Mouse (Mus musculus) hindbrain, embryonic 11.5 days (tissue): ENCODE data around the gene Col8a2. TPM values are rescaled to one million over a fixed set of nuclear protein-coding genes. Genes with fewer than 3 reads are reported as not detected.

Experiments used
- ATAC-seq: fragments of 200-750 bp; cut with Nextera tagmentation; 2 replicates; pipeline ENCODE4 v1.8.0; 2017; ENCODE audit warnings: mild to moderate bottlenecking, moderate TSS enrichment, moderate library complexity; ENCODE audit not compliant: low FRiP score
- DNase-seq: peaks from one replicate; pipeline ENCODE4 v3.0.0-alpha.2; 2015; ENCODE audit warnings: low spot score
- H3K27ac ChIP-seq: fragments of 300-500 bp; sonication (generic); 2 replicates; pipeline ENCODE4 v1.5.1; 2014; ENCODE audit warnings: mild to moderate bottlenecking, low read depth, low read length
- H3K27me3 ChIP-seq: fragments of 300-500 bp; sonication (generic); 2 replicates; pipeline ENCODE4 v1.6.1; 2014; ENCODE audit warnings: mild to moderate bottlenecking, low read length, moderate library complexity, mixed read lengths; ENCODE audit not compliant: control insufficient read depth, insufficient read depth
- H3K36me3 ChIP-seq: fragments of 300-500 bp; sonication (generic); 2 replicates; pipeline ENCODE4 v1.6.1; 2014; ENCODE audit warnings: mild to moderate bottlenecking, low read length, moderate library complexity, mixed read lengths; ENCODE audit not compliant: control insufficient read depth, insufficient read depth
- H3K4me1 ChIP-seq: fragments of 300-500 bp; sonication (generic); replicated peaks from 2 replicates; pipeline ENCODE4 v1.6.1; 2014; ENCODE audit warnings: low read length, mixed read lengths; ENCODE audit not compliant: control insufficient read depth, insufficient read depth
- H3K4me2 ChIP-seq: fragments of 300-500 bp; sonication (generic); replicated peaks from 2 replicates; pipeline ENCODE4 v1.6.1; 2014; ENCODE audit warnings: mild to moderate bottlenecking, low read depth, low read length
- H3K4me3 ChIP-seq: fragments of 300-500 bp; sonication (generic); 2 replicates; pipeline ENCODE4 v1.5.1; 2014; ENCODE audit warnings: low read depth, low read length
- H3K9ac ChIP-seq: fragments of 300-500 bp; sonication (generic); 2 replicates; pipeline ENCODE4 v1.6.1; 2014; ENCODE audit warnings: low read depth, low read length
- H3K9me3 ChIP-seq: fragments of 300-500 bp; sonication (generic); 2 replicates; pipeline ENCODE4 v1.6.1; 2016; ENCODE audit warnings: low read length; ENCODE audit not compliant: control insufficient read depth
- WGBS: fragments of 180-500 bp; shearing (Covaris S2); extraction: QIAGEN DNeasy Blood & Tissue Kit; methylation state at CpG from one replicate; pipeline ENCODE4 v1.1.7; 2014; 5-methylcytosine and 5-hydroxymethylcytosine counted together
- polyA plus RNA-seq: library from polyadenylated mRNA; unstranded; fragments of >200 nt; fragmentation: Nextera tagmentation; extraction: Ambion mirVana; gene quantifications from 2 replicates; pipeline ENCODE4 v1.2.1, GENCODE M21; 2014

Col8a2 gene
- polyA plus RNA-seq, 1 experiment from 2014 or later, result 17.4 TPM

- no peak overlapping the region for H3K9ac ChIP-seq
- no peak overlapping the region for H3K4me2 ChIP-seq
- no peak for DNase-seq
- H3K27me3 ChIP-seq, result no peaks in the 10 kb centered on the region
- WGBS, result 95% methylated on average over 4 of the region's 4 CpGs
- H3K4me1 ChIP-seq, result no peaks in the 10 kb centered on the region
- H3K27ac ChIP-seq, result no peak overlapping the region
- H3K36me3 ChIP-seq, result no peaks in the 10 kb centered on the region
- H3K9me3 ChIP-seq, result no peaks in the 10 kb centered on the region
- no peak for ATAC-seq
- no peak overlapping the region for H3K4me3 ChIP-seq
Observed at GRCm38 (mm10) chr4:126275081-126275480, 11.5 kb upstream of the Col8a2 start.

- no peak overlapping the region for H3K4me3 ChIP-seq
- no peak for ATAC-seq
- H3K9me3 ChIP-seq, result no peaks in the 10 kb centered on the region
- no peak overlapping the region for H3K4me2 ChIP-seq
- WGBS, result 90% methylated on average over 13 of the region's 13 CpGs
- no peak for DNase-seq
- no peaks in the 10 kb centered on the region for H3K27me3 ChIP-seq
- H3K36me3 ChIP-seq, result no peaks in the 10 kb centered on the region
- H3K27ac ChIP-seq, result no peak overlapping the region
- no peak overlapping the region for H3K9ac ChIP-seq
- H3K4me1 ChIP-seq, result no peaks in the 10 kb centered on the region
Observed at GRCm38 (mm10) chr4:126275681-126276131, 10.9 kb upstream of the Col8a2 start.

DNA sequence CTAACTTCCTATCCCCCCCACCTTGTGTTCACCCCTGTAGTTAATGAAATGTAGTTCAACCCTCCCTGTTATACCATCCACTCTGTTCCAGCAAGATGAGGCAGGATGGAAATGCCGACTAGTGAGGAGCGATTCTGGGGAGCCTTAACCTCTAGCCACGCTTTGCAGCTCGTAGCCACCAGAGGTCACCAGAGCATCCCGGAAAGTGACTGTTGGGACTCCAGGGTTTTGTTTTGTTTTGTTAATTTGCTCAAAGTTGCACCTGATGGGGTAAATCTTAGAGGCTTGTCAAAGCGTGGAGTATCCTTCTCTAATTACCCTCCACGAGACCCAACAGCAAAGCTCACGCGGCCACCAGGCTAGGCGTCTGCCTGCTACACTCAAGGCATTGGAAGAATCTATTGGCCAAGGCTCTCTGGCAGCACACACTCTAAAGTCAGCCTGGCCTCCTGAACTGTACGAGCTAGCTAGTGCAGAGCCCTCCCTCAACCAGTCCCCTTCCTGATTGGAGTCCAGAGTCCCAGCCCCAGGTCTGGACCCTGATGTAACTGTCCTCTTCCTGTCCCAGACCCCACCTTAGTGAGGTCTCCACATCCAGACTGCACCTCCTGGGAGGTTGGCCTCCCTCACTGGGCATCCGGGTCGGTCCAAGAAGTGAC lies 8.6 kb upstream of the Col8a2 start:
- Histone ChIP-seq H3K27ac (no peak overlapping the region), H3K4me1 (no peaks in the 10 kb centered on the region), H3K27me3 (no peaks in the 10 kb centered on the region), H3K4me2 (no peak overlapping the region), H3K9me3 (no peaks in the 10 kb centered on the region), H3K36me3 (no peaks in the 10 kb centered on the region), H3K9ac (no peak overlapping the region), H3K4me3 (no peak overlapping the region)
- WGBS, result 7% methylated on average over 13 of the region's 13 CpGs
- ATAC-seq (no peak), DNase-seq (peak; percentile 75)

GRCm38 (mm10) chr4:126278565-126278915 lies 8.1 kb upstream of the Col8a2 start:
- WGBS, result 23% methylated on average over 9 of the region's 9 CpGs
- ATAC-seq (no peak), DNase-seq (peak; percentile 33)
- H3K36me3 ChIP-seq, result no peaks in the 10 kb centered on the region
- H3K4me3 ChIP-seq, result no peak overlapping the region
- H3K9ac ChIP-seq, result no peak overlapping the region
- no peaks in the 10 kb centered on the region for H3K4me1 ChIP-seq
- H3K9me3 ChIP-seq, result no peaks in the 10 kb centered on the region
- H3K4me2 ChIP-seq, result no peak overlapping the region
- no peak overlapping the region for H3K27ac ChIP-seq
- H3K27me3 ChIP-seq, result no peaks in the 10 kb centered on the region

DNA sequence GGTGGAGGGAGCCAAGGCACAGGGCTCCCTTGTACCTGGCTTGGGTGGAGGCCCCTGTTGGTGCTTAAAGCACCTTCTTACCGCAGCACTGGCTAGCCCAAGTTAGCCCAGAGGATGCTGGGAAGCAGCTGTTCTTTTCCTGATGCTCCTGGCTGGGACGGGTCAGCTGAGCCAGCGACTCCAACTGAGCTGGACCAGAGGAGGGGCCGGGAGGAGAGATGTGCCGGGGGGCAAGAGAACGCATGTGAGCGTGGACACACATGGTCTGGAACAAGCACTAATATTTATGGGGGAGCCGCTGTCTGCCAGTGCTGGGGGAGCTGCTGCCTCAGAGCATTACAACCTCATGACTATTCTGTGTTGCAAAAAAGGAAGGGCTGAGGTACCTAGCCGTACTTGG lies 7.6 kb upstream of the Col8a2 start:
- H3K4me2 ChIP-seq, result no peak overlapping the region
- no peaks in the 10 kb centered on the region for H3K36me3 ChIP-seq
- no peak overlapping the region for H3K27ac ChIP-seq
- H3K4me3 ChIP-seq, result no peak overlapping the region
- H3K9me3 ChIP-seq, result no peaks in the 10 kb centered on the region
- H3K27me3 ChIP-seq, result no peaks in the 10 kb centered on the region
- no peak overlapping the region for H3K9ac ChIP-seq
- DNase-seq (no peak), ATAC-seq (no peak)
- WGBS, result 54% methylated on average over 9 of the region's 9 CpGs
- no peaks in the 10 kb centered on the region for H3K4me1 ChIP-seq

DNA sequence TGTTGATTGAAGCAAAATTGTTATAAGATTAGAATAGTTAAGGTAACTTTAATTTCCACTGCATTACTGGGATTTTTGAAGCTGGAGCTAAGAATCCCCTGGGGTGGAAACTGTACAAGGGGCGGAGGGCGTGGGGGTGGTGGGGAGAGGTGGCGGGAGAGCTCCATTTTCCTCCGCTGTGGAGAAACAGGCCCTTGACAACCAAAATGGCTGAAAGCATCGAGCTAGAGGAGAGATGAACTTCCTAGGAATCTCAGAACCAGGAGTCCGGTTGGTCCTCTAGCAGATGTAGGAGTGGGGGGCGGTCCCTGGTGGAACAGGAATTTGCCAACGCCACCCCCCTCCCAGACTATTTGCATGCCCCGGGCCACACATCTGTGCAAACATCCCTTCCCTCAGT lies 4.9 kb upstream of the Col8a2 start:
- no peaks in the 10 kb centered on the region for H3K9me3 ChIP-seq

GRCm38 (mm10) chr4:126283582-126283981 lies 3.0 kb upstream of the Col8a2 start:
- no peak for ATAC-seq
- Histone ChIP-seq H3K4me2 (no peak overlapping the region), H3K27ac (no peak overlapping the region), H3K4me1 (no peaks in the 10 kb centered on the region), H3K9me3 (no peaks in the 10 kb centered on the region), H3K36me3 (no peaks in the 10 kb centered on the region), H3K4me3 (no peak overlapping the region), H3K27me3 (peaks cover 28% of the 10 kb centered on the region), H3K9ac (no peak overlapping the region)
- 89% methylated on average over 8 of the region's 8 CpGs for WGBS
- no peak for DNase-seq

More for the DNA sequence above, 4.9 kb upstream of the Col8a2 start:
- H3K27me3 ChIP-seq, result peaks cover 14% of the 10 kb centered on the region
- WGBS, result 62% methylated on average over 9 of the region's 9 CpGs
- no peak overlapping the region for H3K4me2 ChIP-seq
- H3K4me1 ChIP-seq, result no peaks in the 10 kb centered on the region
- DNase-seq, result no peak
- H3K27ac ChIP-seq, result no peak overlapping the region
- no peak overlapping the region for H3K4me3 ChIP-seq
- no peaks in the 10 kb centered on the region for H3K36me3 ChIP-seq
- no peak overlapping the region for H3K9ac ChIP-seq
- no peak for ATAC-seq

GRCm38 (mm10) chr4:126287302-126287995 lies 856 bp downstream of the Col8a2 start:
- H3K4me3 ChIP-seq, result no peak overlapping the region; the same call in 1 of the 2 replicates

DNA sequence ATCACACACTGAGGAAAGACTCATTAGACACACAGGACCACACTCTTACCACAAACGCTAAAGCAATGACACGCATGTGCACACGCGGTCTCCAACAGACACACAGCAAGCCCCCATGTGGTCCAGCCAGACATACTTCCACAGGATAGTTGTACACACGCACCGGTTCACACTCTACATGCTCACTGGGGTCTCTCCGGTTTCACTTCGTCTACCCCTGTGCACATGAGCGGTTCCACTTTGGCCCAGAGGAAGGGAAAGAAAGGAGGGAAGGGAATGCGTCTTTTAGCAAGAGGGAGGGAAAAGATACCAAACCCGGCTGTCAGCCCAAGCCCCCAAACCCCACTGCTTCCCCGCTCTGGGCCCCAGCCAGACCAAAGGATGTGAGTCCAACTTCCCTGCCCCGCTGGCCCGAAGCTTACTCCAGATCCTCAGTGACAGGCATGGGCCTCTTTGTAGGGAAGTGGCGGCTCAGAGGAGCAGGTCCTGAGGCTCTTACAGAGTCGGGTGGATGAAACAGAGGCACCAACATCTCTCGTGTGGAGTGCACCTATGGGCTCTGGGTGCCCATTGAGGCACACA lies 1.6 kb downstream of the Col8a2 start:
- H3K4me2 ChIP-seq, result no peak overlapping the region
- no peak for ATAC-seq

More at GRCm38 (mm10) chr4:126287302-126287995, 856 bp downstream of the Col8a2 start:
- Histone ChIP-seq H3K9ac (no peak overlapping the region), H3K36me3 (no peaks in the 10 kb centered on the region), H3K9me3 (no peaks in the 10 kb centered on the region), H3K4me2 (no peak overlapping the region), H3K27ac (no peak overlapping the region), H3K27me3 (peaks cover 28% of the 10 kb centered on the region), H3K4me1 (no peaks in the 10 kb centered on the region)
- DNase-seq (peak; percentile 24), ATAC-seq (no peak)
- WGBS, result 37% methylated on average over 11 of the region's 11 CpGs

More for the DNA sequence above, 1.6 kb downstream of the Col8a2 start:
- Histone ChIP-seq H3K9ac (no peak overlapping the region), H3K27ac (no peak overlapping the region), H3K27me3 (peaks cover 28% of the 10 kb centered on the region), H3K36me3 (no peaks in the 10 kb centered on the region), H3K4me3 (no peak overlapping the region), H3K9me3 (no peaks in the 10 kb centered on the region), H3K4me1 (no peaks in the 10 kb centered on the region)
- peak; percentile 35 for DNase-seq
- 44% methylated on average over 17 of the region's 17 CpGs for WGBS
